Mouse (Mus musculus) thymus, postnatal 10 days (tissue): ENCODE data around the gene Enoph1.
A peak's percentile ranks its signal among the peaks of the same experiment; 100 is the strongest.

Experiments used
- DNase-seq, 2 experiments: peaks; one replicate each; pipeline ENCODE4 v3.0.0; 2021; ENCODE audit warnings: low spot score in 2 of 2

The Enoph1 gene

DNA sequence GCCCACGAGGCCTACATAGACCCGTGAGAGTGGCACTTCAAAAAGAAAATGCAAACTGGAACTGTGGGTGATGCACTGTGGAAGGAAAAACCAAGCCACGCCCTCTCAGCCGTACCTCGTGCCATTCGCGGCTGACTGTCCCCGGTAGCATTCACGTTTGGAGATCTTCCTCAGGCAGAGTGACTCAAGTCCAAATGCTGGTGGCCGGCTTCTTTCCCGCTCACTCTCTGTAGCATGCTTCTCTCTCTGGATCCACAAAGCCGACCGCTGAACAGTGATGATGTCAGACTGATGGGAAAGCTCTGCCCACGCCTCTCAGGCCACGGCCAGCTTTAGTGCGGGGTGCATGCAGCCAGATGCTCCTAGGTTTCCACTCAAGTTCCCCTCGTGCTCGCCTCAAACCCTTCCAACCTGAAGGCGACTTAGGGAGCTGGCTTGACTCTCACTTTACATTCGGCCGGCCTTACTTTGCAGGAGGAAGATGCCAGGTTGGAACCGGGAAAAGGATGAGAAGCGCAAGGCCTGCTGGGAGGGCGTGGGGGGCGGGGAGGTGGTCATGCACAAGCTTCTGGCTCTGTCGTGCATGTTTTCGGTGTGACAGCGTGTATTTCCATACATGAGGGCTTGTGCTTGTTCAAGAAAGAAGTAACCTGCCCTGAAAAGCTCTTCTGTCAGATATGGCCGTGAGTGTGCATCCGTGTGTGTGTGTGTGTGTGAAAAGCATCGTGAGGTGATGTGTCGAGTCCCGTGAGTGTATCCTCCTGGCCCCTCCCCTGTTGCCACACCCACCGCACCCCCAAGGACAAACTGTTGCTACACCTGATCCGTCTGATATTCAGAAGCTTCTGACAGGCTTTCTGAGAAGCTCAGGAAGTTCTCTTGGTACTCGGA lies 39.5 kb downstream of the Enoph1 start:
- DNase-seq: no peak

DNA sequence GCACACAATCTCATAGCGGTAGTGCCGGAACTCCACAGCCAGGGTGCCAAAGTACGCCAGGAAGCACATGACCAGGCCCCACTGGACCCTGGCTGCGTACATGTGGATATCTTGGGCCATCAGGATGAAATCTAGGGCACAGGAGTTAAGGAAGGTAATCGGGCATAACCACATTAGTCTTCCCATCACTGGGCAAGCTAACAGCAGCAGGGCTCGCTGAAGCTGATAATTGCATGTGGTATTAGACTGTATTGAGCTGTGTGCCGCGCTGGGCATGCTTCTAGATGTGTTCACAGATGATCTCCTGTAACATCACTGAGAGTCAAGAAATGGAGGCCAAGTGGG lies 40.1 kb downstream of the Enoph1 start:
- DNase-seq: no peak

DNA sequence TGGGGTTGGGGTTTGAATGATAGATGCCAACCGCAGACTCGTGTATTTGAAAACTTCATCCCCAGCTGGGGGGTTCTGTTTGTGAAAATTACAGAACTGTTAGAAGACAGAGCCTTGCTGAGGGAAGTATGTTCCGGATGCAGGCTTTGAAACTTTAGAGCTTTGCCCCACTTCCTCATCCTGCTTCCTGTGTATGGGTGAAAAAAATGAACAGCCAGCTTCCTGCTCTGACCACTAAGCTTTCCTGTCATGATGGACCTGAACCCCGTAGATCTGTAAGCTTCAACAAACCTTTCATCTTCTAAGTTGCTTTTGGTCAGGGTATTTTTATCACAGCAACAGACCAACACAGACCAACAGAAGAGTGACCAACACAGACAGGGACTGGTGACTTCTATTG lies 42.2 kb downstream of the Enoph1 start:
- peak in 1 of 2 experiments; percentile 28 for DNase-seq

DNA sequence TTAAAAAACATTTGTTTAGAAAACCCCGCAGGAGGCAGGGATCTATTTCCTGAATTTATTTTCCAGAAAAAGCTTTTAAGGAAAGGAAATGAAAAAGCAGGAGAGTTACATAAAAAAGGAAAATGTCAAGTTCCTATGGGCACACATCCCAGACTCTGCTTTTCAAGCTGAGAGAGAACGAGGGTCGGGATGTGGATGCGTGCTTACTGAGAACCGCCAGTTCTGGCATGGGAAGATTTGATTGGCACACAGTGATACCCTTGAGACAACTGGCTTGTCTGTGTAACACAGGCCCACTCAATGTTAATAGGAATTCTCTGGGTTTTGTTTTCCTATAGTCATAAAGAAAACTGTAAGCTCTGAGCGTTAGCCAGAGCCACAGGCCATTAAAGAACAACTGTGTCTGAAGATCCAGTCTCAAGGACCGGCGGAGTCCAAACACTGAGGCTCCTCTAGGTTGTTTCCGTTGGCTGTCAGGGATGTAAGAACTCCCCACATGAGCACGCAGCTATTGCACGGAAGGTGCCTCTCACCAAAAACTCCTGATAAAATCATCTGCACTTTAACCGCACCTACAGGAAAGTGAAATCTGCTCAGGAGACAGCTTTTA lies 44.3 kb downstream of the Enoph1 start:
- no peak for DNase-seq

DNA sequence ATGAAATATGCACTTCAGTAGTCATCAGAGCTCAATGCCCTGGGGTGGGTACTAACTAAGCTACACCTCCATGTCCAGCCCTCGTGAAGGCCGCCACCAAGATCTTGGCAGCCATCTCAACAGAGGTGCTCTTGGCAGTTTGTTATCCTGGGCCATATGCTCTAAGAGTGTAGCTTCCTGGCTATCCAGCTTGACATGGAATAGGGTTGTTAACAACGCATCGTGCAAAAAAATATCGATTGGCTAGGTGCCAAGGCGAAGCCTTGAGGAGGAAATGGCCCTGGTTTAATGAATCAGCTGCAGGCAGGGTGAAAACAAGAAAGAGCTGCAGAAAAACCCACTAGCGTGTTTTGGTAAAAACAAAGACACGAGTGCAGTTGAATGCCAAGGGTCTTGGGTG lies 45.3 kb downstream of the Enoph1 start:
- no peak for DNase-seq

DNA sequence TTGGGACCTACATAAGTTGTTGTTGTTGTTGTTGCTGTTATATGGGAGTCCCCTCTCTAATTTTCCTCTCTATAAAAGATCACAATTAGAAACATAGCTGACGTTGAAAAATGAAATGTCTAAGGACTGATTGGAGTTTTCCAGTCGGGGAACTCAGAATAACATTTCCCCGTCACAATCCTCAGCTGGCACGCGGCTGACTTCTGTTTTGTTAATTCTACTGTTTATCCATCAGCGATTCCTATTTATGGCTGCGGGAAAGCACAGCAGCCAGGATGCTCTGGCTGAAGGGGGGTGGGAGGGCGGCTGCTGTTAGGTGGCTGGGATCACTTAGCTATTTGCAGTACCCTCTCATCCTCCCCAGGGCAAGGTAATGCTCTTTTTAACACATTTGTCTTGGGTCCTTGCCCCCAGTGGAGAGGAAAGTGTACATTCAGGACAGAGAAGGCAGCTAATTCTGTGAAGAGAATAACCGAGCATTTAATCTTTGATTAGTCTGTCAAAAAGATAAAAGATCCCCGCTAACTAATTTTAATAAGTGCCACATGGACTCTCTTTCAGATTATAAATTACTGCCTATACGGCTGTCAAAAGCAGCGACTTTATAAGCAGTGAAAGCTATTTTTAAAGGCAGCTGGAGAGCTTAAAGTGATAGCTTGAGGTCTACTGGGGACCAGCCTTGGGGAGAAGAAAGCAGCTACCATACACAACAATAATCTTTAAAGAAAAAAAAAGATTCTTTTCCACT lies 50.9 kb downstream of the Enoph1 start:
- no peak for DNase-seq

DNA sequence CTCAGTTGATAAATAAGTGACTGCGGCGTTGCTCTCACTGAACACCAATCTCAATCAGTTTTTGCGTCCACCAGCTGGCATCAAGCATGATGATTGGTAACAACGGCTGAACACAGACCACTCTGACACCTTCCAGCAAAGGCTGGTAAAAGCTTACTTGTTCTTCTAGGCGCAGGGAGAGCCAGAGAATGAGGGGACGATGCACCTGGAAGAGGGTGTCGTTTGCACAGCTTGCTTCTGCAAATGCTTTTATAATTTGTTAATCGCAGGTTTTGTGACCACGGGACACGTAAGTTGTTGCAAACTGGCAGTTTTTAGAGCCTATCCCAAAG lies 51.4 kb downstream of the Enoph1 start:
- no peak for DNase-seq

DNA sequence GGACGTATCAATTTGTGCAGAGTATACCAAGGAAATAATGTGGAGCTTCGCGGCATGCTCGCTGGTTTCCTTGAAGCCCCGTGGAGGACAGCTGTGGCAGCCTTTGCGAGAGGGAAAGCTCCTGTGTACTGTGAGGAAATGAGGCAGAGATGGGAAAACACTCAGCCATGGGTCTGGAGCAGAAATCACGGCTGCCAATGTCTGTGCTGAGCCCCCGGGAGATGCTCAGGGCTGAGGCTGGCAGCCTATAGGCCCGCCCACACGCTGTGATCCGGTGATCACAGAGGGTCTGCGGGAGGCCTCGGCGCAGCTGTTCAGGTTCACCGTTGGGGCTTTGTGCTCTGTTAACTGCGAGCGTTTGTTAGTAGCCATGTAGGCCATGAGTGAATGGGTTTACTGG lies 51.8 kb downstream of the Enoph1 start:
- peak in 1 of 2 experiments; percentile 28 for DNase-seq

DNA sequence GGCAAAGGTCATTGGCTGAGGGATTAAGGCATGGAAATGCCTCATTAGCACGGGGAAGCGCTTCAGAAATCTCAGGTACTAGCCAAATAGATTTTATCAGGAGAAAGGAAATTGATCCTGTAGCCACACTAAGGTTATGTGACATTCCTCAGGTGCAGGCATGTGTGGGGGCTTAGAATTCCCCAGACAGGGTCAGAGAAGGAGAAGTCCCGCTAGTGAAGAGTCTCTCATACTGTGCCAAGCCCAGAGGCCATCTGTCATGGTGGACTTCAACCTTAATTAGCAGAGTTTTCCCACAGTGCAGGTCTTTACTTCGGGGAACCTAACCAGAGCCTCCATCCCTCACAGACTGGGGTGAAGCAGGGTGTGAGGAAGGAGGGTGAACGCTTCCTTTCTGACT lies 57.2 kb downstream of the Enoph1 start:
- no peak for DNase-seq

DNA sequence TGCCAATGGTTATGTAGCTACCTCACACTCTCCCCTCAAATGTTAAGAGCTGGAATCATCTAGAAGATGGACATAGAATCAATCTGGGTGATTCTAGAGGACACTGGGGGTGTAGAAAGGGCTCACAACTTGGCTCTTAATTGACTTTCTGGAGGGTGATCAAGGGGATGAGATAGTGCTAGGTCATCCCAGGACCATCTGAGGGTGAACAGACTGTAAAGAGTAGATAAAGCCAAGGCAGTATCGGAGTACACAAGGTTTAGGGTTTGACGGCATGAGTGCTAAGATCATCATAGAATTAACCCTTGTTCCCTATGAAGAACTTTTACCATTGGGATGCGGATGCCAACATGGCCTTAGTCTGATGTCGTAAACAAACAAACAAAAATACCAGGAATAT lies 58.2 kb downstream of the Enoph1 start:
- no peak for DNase-seq

DNA sequence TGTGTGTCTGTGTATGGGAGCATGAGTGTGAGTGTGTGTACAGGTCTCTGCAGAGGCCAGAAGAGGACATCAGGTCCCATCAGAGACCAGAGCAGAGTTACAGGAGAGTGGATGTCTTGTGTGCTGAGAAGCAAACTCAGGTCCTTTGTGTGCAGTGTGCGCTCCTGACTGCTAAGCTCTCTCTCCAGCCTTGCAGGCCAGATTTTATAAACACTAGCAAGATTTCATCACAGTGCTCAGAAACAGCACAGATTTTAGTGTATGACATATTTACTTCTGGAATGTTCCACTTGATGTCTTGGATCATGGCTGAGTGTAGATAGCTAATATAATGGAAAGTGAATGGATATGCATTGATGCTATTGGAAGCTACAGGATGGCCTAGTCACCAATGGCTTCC lies 62.6 kb downstream of the Enoph1 start:
- no peak for DNase-seq

DNA sequence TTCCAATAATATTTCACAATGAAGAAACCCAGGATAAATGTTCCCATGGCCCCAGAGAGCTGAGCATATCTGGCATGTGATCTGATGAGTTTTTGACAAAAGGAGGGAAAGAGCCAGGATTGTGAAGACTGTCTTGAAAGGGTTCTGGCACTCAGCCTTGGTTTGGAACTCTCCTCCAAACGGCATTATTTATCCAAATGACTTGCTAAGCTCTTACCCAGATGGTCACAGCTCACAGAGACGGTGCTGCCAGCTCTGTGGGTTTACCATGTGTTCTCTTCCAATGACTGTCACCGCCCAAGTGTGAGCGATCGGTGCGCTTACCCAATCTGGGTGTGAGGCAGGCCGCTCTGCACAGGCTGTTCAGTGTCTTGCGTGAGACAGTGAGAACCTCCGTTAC lies 69.1 kb downstream of the Enoph1 start:
- no peak for DNase-seq

DNA sequence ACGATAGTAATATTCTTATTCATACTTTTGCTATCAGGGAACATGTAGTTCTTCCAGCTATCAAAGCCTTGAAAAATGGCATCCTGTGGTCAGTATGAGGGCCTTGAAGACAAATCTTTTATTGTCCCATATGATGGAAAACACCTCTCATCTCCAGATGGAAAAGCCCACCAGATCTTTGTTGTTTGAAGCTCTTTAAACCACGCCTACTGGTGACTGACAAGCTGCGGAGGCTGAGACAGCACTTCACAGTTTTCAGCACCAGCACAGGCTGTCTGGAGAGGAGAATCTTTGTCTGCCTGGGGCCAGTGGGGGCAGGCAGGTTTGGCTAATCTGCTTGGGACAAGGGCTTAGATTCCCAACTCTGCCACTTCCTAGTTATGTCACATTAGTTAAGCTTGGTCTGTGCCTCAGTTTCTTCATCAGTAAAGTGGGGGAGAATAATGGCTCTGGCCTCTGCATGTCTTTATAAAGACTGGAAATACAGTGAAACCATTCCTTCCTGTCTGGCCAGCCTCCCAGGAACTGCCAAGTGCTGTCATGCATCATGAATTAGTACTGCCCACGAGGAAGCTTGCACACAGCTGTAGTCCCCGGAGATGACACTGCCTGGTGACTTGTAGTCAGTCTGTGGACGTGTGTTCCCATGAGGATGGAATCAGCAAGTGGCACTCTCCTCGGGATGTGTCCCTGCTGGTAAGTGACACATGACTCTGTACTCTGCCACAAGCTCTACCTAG lies 69.9 kb downstream of the Enoph1 start:
- no peak for DNase-seq

DNA sequence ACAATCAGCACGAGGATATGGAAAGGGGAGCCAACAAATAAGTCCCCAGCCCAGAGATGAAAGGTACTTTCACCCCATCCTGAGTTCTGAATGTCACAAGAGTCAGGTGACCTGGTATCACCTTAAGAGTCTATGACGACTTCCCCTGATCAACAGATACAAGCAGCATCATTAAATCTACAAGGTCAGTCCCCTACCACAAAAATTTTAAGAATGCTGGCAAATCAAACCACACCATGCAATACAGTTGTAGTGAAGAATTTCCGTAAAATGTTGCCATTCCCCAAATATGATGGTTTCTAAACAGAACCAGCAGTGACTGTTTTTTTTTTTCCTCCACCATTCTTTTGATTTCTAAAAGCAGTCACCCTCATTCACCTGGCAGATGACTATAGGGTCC lies 70.8 kb downstream of the Enoph1 start:
- no peak for DNase-seq

DNA sequence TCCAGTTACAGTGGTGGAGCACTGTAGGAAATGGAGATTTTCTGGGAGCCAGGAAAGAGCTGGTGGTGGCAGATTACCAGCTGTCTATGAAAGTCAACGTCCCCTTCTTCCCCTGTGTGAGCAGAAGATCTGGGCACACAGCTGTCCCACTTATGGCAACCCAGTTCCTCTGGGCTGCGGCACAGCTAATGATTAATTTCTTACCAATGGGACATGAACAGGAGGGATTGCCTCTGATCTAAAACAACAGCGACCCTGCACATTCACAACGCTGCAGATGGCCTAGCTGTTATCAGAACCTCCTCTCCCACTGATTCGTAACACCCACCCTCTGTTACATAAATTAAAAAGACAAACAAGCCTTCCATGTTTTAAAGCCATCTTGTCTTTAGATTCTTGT lies 73.6 kb downstream of the Enoph1 start:
- DNase-seq: no peak
